Mouse (Mus musculus) kidney, adult 11 months (tissue): ENCODE data around the gene Wdr92.

ENCODE experiments used
- DNase-seq: peaks from one replicate; pipeline ENCODE4 v3.0.0; 2022

Gene Wdr92

DNA sequence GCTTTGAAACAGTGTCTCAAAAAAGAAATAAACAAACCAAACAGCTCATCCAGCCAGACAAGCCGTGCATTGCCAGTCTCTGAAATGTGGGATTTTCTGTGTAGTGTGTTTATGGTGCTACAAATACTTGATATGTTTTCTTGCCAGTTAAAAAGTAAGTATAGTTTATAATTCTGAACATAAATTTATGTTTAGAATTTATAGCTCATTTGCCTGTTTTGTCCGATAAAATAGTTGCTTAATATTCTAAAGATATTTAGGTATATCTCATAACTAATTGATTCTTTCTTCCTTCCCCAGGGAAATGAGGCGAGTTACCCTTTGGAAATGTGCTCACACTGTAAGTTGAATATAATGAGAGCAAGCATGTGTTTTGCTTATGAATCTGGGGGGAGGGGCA is at the start of gene Wdr92:
Gene Wdr92 (plus strand): TSS at position 301 of the 400 bp plus-strand sequence.
- no peak for DNase-seq

DNA sequence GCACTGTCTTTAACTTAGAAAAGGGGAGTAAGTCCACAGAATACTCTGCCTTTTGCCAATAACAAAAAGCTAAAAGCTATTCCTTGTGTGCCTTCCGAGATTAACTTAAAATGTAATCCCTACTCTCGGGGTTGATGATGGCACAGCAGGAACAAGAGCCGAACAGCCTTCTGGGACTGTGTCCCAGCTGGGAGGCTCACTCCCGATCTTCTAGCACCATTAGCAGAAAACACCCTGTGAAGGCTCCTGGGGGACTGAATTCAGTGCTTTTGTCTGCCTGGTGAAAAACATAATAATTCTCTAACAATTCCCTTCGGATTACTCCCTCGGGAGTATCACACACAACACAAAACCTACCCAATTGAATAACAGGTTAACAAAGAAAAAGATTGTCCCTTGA is 46.3 kb upstream of the Wdr92 start:
- DNase-seq: no peak

DNA sequence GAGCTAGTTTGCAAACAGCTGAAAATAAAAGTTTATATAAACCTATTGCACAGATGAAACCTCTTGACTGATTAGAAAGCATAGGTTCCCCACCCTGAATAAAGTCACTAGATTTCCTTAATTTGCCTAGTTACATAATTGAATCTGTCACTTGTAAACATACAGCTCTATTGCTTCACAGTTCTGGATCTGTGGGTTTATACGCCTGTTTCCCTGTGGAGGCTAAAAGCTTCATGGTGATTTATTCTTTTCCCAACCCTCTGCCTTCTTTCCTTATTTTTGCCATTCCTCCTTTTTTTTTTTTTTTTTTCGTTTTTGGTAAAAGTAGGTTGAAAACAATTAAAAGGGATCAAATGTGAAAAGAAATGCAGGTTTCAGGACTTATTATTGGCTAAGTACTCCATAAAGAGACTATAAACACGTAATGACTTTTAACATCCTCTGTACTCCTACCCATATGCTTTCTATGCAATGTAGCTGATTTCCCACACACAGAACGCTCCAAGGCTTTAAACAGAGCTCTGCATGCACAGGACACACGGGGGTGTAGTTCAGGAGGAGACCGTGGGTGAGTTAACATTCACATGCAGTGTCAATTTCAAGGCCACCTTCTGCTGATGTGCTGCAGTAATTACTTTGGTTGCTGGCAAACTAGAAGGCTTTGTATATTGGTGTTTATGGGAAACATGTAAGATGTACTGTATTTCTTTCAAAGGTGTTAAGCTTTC is 43.4 kb upstream of the Wdr92 start:
- no peak for DNase-seq

DNA sequence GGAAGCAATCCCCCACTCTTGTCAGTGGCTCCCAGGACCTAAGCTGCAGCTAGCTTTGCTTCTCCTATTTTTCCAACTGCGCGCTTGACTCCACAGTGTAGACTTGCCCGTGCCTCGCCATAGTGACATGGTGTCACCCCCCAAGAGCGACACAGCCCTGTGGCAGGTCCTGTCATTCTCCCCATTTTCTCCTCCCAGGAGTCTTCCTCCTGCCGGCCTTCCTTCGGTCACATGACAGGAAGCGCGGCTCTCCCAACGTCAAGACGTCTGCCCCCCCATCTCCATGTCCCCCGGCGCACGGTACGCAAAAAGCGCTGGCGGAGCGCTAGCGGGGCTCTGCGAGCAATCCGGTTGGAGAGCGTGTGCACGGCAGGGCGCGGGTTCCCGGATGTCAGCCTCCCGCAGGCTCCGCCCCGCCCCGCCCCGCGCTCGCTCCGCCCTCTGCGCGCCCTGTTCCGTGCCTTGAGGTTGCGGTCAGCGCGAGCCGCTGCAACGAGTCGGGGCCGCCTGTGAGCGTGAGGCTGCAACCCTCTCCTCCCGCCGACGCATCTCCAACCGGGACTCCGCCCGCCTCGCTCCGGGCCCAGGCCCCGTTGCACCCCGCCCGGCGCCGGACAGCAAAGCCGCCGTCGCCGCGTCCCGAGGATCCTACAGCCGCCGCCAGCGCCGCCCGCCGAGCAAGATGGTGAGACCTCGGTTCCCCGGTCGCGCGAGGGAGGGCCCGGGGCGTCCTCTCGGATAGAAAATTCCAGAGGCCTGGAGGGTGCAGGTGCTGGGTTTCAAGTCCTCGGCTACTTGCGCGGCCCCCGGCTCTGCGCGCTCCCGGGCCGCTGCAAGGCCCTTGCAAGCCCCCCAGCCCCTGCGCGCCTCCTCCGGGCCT is 22.8 kb upstream of the Wdr92 start, which contains the start of gene Ppp3r1:
Gene Ppp3r1 (plus strand): TSS at position 406 of the 880 bp plus-strand sequence.
- peak; percentile 95 for DNase-seq

DNA sequence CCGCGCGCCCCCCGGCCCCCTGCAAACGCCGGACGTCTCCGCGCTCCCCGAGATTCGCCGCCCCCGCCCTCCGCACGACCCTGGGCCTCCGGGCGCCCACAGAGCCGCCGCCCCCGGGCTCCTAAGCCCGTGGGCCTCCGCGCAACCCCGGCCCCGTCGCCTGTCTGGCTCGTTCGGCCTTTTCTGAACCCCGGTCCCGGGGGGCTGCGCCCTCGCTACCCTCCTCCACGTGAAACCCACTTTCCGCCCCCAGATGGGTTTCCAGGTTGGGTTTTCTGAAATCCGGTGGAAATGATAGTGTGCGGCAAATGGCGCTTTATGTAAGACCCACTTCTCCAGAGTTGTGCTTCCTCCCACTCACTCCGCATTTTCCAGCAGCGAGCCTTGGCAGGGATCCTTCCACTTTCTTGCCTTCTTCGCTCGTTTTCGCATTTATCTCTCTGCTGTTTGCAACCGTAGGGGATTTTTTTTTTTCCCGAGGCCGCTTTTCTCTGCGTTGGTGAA is 22.1 kb upstream of the Wdr92 start:
- peak; percentile 35 for DNase-seq

DNA sequence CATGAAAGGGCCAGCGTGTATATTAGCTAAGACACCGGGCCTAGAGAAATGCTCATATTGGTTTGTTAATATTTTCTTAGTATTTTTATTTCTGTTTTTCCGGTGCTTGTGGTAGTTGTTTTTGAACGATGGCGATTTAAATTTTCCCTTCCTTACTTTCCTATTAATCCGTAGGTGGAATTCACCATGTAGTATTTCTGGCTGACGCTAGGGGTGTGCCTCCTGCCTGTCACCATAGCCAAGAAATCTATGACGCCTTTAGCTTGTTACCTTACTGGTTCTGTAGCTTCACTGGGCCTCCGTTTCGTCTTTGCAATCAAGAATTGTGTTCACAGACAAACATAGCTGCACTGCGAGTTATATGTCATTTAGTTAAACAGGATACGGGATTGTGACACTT is 21.7 kb upstream of the Wdr92 start:
- DNase-seq: peak; percentile 66

DNA sequence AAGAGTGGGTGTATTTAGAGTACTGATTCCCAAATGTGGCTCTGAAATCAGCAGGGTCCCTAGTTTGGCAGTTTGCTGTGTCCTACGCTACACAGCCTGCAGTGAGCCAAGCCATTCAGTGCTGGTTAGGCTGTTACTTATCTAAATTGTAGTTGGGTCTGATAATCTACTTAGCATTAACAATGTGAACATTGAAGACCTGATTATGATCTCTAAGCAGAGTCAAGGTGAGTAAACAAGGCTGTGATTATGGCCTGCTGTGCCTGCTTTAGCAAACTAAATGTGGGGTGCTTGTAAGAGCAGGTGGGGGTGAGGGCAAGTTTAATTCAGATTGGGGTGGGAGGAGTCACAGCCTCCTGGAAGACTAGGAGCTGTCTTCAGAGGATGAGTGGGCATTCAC is 18.0 kb upstream of the Wdr92 start:
- no peak for DNase-seq

DNA sequence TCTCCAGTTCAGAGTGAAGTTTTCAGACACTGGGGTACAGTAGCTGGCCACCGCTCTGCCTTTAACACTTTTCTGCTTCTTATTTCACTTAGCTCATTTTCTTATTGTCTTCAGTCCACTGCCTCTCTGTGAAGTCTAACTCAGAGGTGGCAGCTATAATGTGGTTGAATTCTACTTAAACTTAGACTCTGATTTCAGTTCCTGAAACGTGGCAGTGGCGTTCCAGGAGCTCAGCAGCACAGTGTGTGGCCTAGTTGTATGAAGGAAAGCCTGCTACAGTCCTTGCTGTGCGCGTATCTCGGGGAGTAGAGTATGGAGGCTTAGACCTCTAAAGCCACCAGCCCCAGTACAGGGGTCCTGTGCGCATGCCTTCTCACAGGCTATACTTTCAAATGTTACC is 15.3 kb upstream of the Wdr92 start:
- no peak for DNase-seq

DNA sequence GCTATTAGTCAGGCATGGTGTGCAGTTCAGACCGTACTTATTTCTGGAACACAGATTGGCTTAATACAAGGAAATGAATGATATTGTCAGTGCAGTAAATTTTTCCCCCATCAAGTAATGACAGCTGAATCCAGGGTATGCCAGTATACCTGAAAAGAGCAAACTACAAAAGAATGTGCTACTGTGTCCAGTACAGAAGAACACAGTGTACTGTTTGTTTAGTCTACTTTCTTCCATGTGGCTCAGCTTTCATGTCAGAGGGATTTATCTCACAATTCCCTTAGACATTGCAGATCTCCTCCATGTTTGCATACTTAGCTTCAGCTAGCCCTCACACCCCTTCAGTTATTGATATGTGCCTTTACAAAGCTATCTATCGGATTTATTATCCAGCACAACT is 12.6 kb upstream of the Wdr92 start:
- no peak for DNase-seq

DNA sequence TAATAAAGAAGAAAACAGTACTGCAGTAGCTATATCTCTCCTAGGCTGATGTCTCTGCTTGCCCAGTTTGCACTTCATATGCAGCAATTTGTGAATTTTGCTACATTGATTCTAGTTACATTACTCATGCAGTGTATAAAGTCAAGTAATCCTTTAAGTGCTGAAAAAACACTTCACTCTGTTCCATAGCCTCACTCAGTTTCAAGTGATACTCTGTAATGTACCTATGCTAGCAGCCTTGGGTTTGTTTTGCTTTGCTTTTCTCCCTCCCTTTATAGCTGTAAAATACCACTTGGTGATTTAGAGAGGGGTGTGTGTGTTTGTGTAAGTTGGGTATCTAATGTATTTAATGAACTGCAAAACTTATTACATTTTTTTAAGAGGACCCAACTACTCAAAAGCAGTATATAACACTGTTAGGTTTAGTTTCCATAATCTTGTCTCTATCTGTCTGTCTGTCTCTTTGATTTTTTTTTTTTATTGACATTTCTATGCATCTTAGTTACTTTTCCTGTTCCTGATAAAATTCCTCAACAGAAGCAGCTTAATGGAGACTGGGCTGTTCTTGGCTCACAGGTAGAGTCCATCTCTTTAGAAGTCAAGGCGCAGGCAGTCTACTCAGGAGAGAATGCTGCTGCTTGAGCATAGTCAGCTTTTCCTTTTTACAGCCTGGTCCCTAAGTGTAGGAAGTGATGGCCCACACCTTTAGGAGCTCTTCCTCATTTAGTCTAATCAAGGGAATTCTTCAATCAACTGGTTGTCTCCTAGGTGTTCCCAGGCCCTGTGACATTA is 10.8 kb upstream of the Wdr92 start:
- no peak for DNase-seq

DNA sequence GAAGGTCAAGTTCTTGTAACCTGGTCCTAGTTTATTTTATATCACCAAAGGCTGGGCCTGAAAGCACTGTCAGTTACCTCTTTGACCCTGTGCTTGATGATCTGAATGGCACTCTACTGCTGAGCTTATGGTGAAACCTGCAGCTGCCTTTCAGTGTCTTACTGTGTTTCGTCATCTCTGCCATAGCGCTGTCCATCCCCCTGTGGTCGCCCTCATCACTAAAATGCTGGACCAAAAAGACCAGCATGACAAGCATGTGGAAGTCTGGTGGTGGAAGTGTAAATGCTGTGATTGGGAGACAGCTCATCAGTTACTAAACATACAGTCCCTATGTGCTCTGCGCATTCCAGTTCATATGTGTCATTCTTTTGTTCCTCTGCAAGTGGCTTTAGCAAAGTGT is 9.6 kb upstream of the Wdr92 start:
- no peak for DNase-seq

DNA sequence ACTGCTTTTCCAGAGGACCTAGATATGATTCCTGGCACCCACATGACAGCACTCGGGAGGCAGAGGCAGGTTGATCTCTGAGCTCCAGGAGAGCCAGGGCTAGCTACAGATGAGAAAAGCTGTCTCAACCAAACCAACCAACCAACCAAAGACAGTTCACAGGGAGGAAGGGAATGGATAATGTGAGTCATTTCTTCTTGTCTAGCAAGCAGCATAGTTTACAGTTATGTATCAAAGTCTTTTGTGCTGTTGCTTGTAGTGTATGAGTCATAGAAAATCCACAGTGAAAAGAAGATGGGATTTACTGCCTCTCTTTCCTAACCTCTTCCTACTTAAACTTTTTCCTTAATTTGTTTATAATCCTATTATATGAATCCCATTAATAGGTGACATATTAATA is 5.3 kb upstream of the Wdr92 start:
- DNase-seq: no peak

DNA sequence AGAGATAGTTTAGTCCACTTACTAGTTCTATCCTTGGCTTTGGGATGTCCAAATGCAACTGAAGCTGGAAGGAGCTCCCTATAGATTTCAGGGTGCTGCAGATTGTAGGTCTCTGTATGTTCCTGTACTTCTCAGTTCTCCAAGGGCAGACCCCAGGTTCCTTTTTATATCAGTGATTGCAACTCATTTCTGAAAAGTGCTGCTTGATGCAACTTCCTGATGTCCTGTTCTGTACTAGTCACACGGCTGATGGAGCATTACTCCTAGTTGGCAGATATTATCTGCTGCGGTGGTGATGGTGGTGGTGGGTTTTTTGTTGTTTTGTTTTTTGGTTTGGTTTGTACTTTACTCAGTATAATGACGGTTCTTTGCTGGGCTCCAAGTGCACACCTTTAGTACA is 1.2 kb upstream of the Wdr92 start:
- no peak for DNase-seq

DNA sequence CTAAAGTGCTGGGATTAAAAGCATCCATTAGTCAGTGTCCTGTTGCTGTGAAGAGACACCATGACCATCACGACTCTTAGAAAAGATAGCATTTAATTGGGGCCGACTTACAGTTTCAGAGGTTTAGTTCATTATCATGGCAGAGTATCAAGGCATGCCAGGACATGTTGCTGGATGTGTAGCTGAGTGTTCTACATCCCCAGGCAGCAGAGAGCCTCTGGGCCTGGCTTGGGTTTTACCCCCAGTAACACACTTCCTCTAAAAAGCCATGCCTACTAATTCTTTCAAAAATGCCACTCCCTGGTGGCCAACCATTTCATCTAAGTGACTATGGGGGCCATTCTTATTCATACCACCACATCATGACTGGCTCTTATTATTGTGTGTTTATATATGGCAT is 1.3 kb downstream of the Wdr92 start:
- DNase-seq: no peak

DNA sequence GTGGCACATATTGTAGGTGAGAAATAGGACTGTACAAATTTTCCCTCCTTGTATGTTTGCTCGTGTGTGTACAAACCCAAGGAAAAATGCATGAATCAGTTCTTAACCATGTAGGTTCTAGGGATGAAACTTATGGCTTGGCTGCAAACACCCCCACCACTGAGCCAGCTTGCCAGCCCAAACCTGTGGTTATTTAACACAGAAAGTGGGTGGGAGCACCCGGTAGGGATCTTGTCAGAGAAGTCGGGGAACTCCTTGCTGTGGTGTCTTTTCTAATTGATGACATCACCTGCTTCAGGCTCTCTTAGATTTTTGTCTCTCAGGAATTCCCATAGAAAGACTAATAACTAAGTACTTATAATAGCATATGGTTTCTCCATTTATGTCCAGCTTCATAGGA is 5.7 kb downstream of the Wdr92 start:
- no peak for DNase-seq

DNA sequence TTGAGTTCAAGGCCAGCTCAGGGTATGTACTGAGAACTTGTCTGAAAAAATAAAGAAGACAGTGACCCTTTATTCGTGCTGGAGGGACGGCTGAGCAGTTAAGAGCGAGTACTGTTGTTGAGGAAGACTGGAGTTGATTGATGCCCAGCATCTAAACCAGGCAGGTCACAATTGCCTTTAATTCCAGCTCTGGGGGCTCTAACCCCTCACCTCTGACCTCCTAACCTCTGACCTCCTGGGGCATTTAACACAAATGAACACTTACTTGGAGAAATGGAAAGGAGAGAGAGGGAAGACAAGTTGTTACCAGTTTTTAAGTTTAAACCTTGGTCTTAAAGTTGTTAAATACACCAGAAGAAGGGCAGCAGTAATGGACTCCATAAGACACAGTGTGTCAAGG is 6.9 kb downstream of the Wdr92 start:
- no peak for DNase-seq

DNA sequence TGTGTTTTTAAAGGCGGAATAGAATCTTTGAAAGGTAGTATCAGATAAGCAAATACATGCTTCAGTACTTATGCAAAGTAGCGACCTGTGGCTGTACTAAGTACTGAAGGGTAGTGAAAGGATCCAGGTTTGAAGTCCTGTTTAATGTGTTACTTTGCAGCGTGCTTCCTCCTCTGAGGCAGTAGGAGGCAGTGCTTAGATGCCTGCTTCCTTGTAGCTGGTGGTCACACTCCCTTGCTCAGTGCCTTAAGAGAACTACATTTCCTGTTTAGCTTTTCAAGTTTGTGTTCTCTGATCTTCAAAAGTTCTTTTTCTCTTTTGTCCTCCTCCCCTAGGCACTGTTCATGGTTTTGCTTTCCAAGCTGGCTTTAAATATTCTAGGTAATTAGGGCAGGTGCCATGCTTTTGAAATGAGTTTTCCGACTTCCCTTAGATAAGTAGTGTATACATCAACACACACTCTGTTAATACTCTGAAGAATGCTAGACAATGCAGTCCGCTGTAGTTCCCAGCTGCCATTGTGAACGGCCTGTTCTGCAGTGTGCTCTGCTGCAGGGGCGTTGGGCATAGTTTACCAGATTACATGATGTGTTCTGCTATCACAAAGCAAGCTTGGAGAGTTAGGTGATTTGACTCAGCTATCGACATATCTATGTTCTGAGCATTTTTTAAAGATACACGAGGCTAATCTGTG is 10.4 kb downstream of the Wdr92 start:
- peak; percentile 28 for DNase-seq

DNA sequence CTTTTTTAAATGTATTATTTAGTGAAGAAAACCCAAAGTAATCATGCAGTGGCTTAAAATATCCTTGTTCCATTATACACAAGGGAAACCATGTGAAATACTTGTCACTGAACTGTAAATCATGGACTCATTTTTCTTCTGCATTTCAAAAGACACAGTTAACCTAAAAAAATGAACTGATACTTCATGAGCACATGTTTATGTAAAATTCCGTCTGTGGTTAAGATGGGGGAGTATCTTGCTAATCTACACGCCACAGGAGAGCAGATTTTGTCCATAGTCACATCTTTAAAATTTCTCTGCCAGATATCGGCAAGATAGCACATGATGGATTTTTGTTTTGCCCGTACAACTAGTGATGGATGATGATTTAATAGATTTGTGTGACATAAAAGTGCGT is 17.3 kb downstream of the Wdr92 start:
- DNase-seq: no peak

DNA sequence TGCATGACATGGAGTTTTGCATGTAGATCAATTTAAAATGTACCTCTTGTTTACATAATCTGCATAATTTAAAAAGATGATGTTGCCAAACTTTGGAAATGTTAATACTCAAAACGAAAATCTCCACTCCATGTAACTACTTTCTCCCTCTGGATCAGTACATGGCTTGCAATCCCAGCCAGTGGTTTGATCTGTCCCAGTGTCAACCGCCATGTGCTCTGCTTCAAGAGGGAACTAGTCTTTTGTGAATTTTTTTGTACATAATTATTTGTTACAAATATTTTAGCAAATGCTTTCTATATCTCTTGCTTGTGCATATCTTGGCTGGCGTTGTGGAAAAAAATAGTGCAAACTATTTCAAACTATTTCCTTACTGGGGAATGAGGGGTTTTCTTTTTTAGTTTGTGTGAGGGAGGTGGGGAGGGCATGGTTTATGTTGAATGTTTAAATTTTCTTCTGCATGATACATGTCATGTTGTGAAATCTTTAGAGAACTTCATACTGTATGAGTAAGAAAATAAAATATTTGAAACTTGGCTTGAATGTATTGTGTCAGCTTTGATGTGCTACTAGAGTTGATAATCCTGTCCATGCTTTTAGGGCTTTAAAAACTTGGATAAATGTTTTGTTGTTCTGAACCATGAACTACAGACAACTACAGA is 18.1 kb downstream of the Wdr92 start:
- no peak for DNase-seq

DNA sequence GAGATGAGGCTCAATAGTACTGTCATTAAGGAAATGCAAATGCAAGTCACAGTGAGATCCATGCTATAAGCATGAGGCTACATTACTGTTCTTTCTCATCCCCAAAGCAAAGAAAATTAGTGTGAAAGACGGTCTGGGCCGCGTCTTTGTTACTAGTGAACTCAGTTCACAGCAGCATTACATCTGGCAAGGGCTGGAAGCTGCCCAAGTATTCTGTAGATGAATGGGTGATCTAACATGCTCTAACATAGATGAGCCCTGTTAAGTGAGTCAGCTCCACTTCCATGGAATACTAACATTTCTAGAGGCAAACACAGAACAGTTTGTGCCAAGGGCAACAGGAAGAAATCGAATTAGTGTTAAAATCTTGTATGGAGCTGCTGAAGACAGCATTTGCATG is 19.0 kb downstream of the Wdr92 start:
- no peak for DNase-seq

DNA sequence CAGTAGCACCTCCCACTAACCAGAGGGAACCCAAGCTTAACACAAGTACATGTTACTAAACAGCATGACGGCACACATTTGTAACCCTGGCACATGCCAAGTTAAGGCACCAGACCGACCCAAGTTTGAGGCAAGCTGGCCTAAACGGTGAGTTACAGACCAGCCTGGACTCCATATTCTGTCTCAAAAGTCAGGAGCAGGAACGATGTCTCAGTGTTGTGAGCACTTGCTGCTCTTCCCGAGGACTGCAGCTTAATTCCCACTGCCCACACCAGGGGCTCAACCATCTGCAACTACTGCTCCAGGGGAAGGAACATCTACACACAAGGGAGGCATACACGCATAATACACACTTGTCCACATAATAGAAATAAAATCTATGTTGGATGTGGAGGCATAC is 20.6 kb downstream of the Wdr92 start:
- DNase-seq: no peak
